Mouse (Mus musculus) hindbrain, embryonic 15.5 days (tissue): Measurements from ENCODE around the gene Coq7. TPM values are rescaled to one million over a fixed set of nuclear protein-coding genes. Genes with fewer than 3 reads are reported as not detected.

Experiments
- ATAC-seq: fragments of 200-750 bp; cut with Nextera tagmentation; 2 replicates; pipeline ENCODE4 v1.8.0; 2017; ENCODE audit warnings: low read depth, moderate number of reproducible peaks, moderate TSS enrichment; ENCODE audit not compliant: low FRiP score
- H3K27ac ChIP-seq: fragments of 300-500 bp; sonication (generic); replicated peaks from 2 replicates; pipeline ENCODE4 v1.5.1; 2015; ENCODE audit warnings: mild to moderate bottlenecking, inconsistent platforms
- H3K27me3 ChIP-seq: fragments of 300-500 bp; sonication (generic); 2 replicates; pipeline ENCODE4 v1.6.1; 2015; ENCODE audit warnings: control low read depth, inconsistent platforms
- H3K36me3 ChIP-seq: fragments of 300-500 bp; sonication (generic); 2 replicates; pipeline ENCODE4 v1.6.1; 2015; ENCODE audit warnings: control low read depth, inconsistent platforms
- H3K4me1 ChIP-seq: fragments of 300-500 bp; sonication (generic); replicated peaks from 2 replicates; pipeline ENCODE4 v1.6.1; 2015; ENCODE audit warnings: control low read depth, inconsistent platforms
- H3K4me2 ChIP-seq: fragments of 300-500 bp; sonication (generic); 2 replicates; pipeline ENCODE4 v1.6.1; 2015; ENCODE audit warnings: moderate library complexity, mild to moderate bottlenecking, inconsistent platforms
- H3K4me3 ChIP-seq: fragments of 300-500 bp; sonication (generic); 2 replicates; pipeline ENCODE4 v1.5.1; 2015; ENCODE audit warnings: mild to moderate bottlenecking, inconsistent platforms
- H3K9ac ChIP-seq: fragments of 300-500 bp; sonication (generic); 2 replicates; pipeline ENCODE4 v1.6.1; 2015; ENCODE audit warnings: inconsistent platforms
- H3K9me3 ChIP-seq: fragments of 300-500 bp; sonication (generic); 2 replicates; pipeline ENCODE4 v1.6.1; 2016; ENCODE audit warnings: control low read depth, inconsistent platforms
- WGBS: fragments of 180-500 bp; shearing (Covaris S2); methylation state at CpG from one replicate; pipeline ENCODE4 v1.1.7; 2015; 5-methylcytosine and 5-hydroxymethylcytosine counted together
- polyA plus RNA-seq: library from polyadenylated mRNA; unstranded; fragments of >200 nt; fragmentation: Nextera tagmentation; extraction: Ambion mirVana; gene quantifications from 2 replicates; pipeline ENCODE4 v1.2.1, GENCODE M21; 2015

Gene Coq7
- polyA plus RNA-seq, 1 experiment from 2014 or later: 101 TPM

DNA sequence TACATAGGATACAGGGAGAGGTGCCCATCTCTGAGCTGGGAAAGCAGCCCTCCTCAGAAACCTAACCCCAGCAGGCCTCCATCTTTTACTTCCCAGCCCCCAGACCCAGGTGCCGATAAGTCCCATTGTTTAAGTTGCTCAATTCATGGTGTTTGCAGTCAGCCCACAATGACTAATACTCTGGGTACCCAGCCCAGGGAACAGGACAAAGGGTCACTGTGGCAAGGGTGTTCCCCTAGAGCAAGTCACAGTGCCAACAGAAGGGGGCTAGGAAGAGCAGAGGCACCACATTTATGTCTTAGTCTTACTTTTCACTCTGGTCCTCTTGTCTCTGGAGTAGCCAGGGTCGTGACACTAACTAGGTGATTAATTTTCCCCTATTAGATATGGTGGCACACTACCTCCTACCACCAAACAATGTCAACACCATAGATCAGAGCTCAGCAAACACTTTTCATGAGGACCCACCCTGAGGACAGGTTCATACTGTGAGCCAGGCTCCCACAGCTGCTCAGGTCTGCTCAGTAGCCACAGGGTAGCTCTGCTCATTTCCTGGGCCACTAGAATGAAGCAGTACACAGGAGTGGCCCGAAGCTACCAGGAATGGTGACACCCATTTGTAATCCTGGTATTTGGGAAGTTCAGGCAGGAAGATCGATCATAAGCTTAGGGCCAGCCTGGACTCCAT, 38.1 kb downstream of the Coq7 start:
- Histone ChIP-seq H3K9me3 (no peaks in the 10 kb centered on the region), H3K36me3 (no peaks in the 10 kb centered on the region), H3K4me1 (peaks cover 13% of the 10 kb centered on the region), H3K27ac (no peak overlapping the region), H3K4me2 (no peak overlapping the region), H3K9ac (no peak overlapping the region), H3K27me3 (peaks cover 44% of the 10 kb centered on the region), H3K4me3 (no peak overlapping the region)
- 79% methylated on average over 4 of the region's 4 CpGs for WGBS
- no peak for ATAC-seq

DNA sequence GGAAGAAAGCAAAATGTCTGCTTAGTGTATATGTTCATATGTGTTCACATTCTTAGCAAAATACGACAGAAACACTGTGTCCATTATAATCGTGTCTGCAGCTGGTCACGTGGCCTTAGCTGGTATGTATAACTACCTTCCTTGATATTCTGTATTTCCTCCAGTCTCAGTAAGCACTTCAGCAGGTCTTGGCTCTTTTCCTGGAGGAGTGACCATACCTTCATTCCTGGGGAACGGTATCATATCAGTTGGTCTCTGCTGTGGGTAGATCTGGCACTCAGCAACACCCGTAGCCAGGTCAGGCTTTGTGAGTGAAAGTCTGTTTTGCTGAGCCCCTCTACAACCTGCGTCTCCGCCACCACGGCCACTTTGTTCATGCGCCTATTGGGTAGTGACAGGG, 39.3 kb downstream of the Coq7 start:
- H3K36me3 ChIP-seq: no peaks in the 10 kb centered on the region
- no peaks in the 10 kb centered on the region for H3K9me3 ChIP-seq
- no peak overlapping the region for H3K4me2 ChIP-seq
- WGBS: 93% methylated on average over 9 of the region's 9 CpGs
- ATAC-seq: no peak
- H3K27ac ChIP-seq: no peak overlapping the region
- H3K27me3 ChIP-seq: peaks cover 55% of the 10 kb centered on the region
- no peak overlapping the region for H3K4me3 ChIP-seq
- no peak overlapping the region for H3K9ac ChIP-seq
- peaks cover 13% of the 10 kb centered on the region for H3K4me1 ChIP-seq

- under 1% methylated on average over 52 of the region's 55 CpGs for WGBS
- H3K27me3 ChIP-seq: peaks cover 60% of the 10 kb centered on the region
- no peak within 1 kb of the TSS; the same call in 1 of the 2 replicates for H3K27ac ChIP-seq
- peak within 1 kb of the TSS; percentile 58 for H3K9ac ChIP-seq
- H3K4me3 ChIP-seq: peak within 1 kb of the TSS; percentile 50
- H3K36me3 ChIP-seq: no peaks in the 10 kb centered on the region
- peaks cover 13% of the 10 kb centered on the region for H3K4me1 ChIP-seq
- peak; percentile 71 for ATAC-seq
- H3K4me2 ChIP-seq: peak within 1 kb of the TSS; percentile 81
- no peaks in the 10 kb centered on the region for H3K9me3 ChIP-seq
Measured at GRCm38 (mm10) chr7:118491431-118492147, 41.6 kb downstream of the Coq7 start, which contains the start of gene Itpripl2. TSS of gene Itpripl2 (minus strand) at chr7:118491975.

DNA sequence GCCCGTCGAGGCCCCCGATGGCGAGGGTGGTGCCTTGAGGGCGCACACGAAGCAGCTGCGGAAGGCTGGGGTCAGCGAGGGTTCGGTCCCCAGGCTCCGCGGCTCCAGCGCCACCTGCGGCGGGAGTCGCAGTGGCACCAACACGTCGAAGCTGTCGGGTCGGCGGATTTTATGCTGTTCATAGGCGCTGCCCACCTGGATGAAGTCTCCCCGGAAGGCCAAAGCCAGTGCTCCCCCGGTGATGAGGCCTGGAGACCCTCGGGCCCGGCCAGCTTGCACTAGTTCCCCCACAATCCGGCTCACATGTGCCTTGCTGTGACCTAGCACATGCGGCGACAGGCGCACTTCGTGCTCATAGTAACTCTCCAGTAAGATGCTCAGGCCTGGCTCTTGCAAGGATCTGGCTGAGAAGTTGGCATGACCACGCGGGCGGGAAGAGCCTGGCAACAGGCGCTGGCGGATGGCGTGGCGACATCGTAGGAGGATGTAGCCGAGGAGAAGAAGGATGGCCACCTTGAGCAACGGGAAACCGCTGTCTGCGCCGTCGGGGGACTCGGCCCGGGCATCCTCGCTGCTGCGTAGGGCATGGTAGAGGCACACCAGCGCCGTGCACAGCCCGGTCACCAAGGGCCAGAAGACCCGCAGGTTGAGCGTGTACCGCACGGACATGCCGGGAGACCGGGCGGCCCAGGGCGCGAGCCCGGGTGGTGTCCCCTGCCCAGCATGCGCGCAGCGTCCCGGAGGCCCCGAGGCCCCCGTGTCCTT, 42.3 kb downstream of the Coq7 start:
- Histone ChIP-seq H3K27me3 (peaks cover 60% of the 10 kb centered on the region), H3K9ac (peak overlapping the region; percentile 58), H3K9me3 (no peaks in the 10 kb centered on the region), H3K36me3 (no peaks in the 10 kb centered on the region), H3K4me3 (peak overlapping the region; percentile 50), H3K4me2 (peak overlapping the region; percentile 81), H3K27ac (no peak overlapping the region; the same call in 1 of the 2 replicates), H3K4me1 (peaks cover 13% of the 10 kb centered on the region)
- 0 out of 2 replicates have a peak, but pooled peaks have one; percentile 39 for ATAC-seq
- WGBS: 3% methylated on average over 64 of the region's 67 CpGs

GRCm38 (mm10) chr7:118489706-118490665, 43.2 kb downstream of the Coq7 start:
- ATAC-seq: peak; percentile 31; the same call in 1 of the 2 replicates
- Histone ChIP-seq H3K27me3 (peaks cover 60% of the 10 kb centered on the region), H3K9ac (no peak overlapping the region), H3K4me3 (peak overlapping the region; percentile 50), H3K4me2 (peak overlapping the region; percentile 81), H3K36me3 (no peaks in the 10 kb centered on the region), H3K27ac (no peak overlapping the region), H3K9me3 (no peaks in the 10 kb centered on the region), H3K4me1 (peaks cover 13% of the 10 kb centered on the region)
- 14% methylated on average over 57 of the region's 57 CpGs for WGBS

GRCm38 (mm10) chr7:118488060-118488664, 45.0 kb downstream of the Coq7 start:
- H3K9me3 ChIP-seq: no peaks in the 10 kb centered on the region
- H3K4me3 ChIP-seq: no peak overlapping the region
- no peak overlapping the region for H3K27ac ChIP-seq
- no peak for ATAC-seq
- no peaks in the 10 kb centered on the region for H3K36me3 ChIP-seq
- no peak overlapping the region for H3K9ac ChIP-seq
- WGBS: 28% methylated on average over 8 of the region's 8 CpGs
- H3K4me2 ChIP-seq: no peak overlapping the region
- peaks cover 48% of the 10 kb centered on the region for H3K27me3 ChIP-seq
- H3K4me1 ChIP-seq: peaks cover 13% of the 10 kb centered on the region

- Histone ChIP-seq H3K4me1 (peaks cover 12% of the 10 kb centered on the region), H3K27ac (no peak overlapping the region), H3K9me3 (no peaks in the 10 kb centered on the region), H3K9ac (no peak overlapping the region), H3K36me3 (no peaks in the 10 kb centered on the region), H3K27me3 (peaks cover 35% of the 10 kb centered on the region), H3K4me2 (no peak overlapping the region), H3K4me3 (no peak overlapping the region)
- no peak for ATAC-seq
- WGBS: 59% methylated on average over 5 of the region's 5 CpGs
Measured at GRCm38 (mm10) chr7:118486917-118487316, 46.2 kb downstream of the Coq7 start.

GRCm38 (mm10) chr7:118483996-118484395, 49.2 kb downstream of the Coq7 start:
- H3K27me3 ChIP-seq: peaks cover 6% of the 10 kb centered on the region
- no peaks in the 10 kb centered on the region for H3K9me3 ChIP-seq
- no peak for ATAC-seq
- 84% methylated on average over 1 of the region's 1 CpGs for WGBS
- no peak overlapping the region for H3K4me3 ChIP-seq
- H3K36me3 ChIP-seq: no peaks in the 10 kb centered on the region
- no peaks in the 10 kb centered on the region for H3K4me1 ChIP-seq
- no peak overlapping the region for H3K4me2 ChIP-seq
- no peak overlapping the region for H3K27ac ChIP-seq
- no peak overlapping the region for H3K9ac ChIP-seq

DNA sequence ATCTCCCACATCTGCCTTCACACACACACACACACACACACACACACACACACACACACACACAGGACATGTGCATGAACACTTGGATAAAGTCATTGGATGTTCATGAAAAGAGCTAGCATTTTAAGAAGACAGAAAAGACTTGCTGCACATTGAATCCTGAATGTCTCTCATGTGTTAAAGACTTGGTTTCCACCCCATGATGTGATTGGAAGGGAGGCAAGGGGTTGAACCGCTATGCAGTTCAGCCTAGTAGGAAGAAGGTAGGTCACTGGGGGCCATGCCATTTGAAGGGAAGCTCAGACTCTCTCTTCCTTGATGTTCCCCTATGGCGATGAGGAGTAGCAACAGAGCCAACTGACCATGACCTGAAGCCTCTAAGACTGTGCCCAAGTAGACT, 51.2 kb downstream of the Coq7 start:
- 89% methylated on average over 2 of the region's 2 CpGs for WGBS
- no peak for ATAC-seq
- Histone ChIP-seq H3K27ac (no peak overlapping the region), H3K9me3 (no peaks in the 10 kb centered on the region), H3K4me2 (no peak overlapping the region), H3K9ac (no peak overlapping the region), H3K4me1 (no peaks in the 10 kb centered on the region), H3K27me3 (no peaks in the 10 kb centered on the region), H3K4me3 (no peak overlapping the region), H3K36me3 (no peaks in the 10 kb centered on the region)

- H3K4me1 ChIP-seq: no peaks in the 10 kb centered on the region
- H3K9ac ChIP-seq: no peak overlapping the region
- no peaks in the 10 kb centered on the region for H3K27me3 ChIP-seq
- H3K9me3 ChIP-seq: no peaks in the 10 kb centered on the region
- no peaks in the 10 kb centered on the region for H3K36me3 ChIP-seq
- WGBS: 89% methylated on average over 10 of the region's 10 CpGs
- no peak overlapping the region for H3K4me2 ChIP-seq
- ATAC-seq: no peak
- no peak overlapping the region for H3K4me3 ChIP-seq
- no peak overlapping the region for H3K27ac ChIP-seq
Measured at GRCm38 (mm10) chr7:118481047-118481810, 51.9 kb downstream of the Coq7 start.
